Mouse (Mus musculus): Measurements from ENCODE around the gene Rpl13.
"Not testable (repeated sequence)": the region's sequence is repeated elsewhere in the genome, so short reads cannot be mapped to it uniquely, and the experiment has no call there.

The Rpl13 gene

DNA sequence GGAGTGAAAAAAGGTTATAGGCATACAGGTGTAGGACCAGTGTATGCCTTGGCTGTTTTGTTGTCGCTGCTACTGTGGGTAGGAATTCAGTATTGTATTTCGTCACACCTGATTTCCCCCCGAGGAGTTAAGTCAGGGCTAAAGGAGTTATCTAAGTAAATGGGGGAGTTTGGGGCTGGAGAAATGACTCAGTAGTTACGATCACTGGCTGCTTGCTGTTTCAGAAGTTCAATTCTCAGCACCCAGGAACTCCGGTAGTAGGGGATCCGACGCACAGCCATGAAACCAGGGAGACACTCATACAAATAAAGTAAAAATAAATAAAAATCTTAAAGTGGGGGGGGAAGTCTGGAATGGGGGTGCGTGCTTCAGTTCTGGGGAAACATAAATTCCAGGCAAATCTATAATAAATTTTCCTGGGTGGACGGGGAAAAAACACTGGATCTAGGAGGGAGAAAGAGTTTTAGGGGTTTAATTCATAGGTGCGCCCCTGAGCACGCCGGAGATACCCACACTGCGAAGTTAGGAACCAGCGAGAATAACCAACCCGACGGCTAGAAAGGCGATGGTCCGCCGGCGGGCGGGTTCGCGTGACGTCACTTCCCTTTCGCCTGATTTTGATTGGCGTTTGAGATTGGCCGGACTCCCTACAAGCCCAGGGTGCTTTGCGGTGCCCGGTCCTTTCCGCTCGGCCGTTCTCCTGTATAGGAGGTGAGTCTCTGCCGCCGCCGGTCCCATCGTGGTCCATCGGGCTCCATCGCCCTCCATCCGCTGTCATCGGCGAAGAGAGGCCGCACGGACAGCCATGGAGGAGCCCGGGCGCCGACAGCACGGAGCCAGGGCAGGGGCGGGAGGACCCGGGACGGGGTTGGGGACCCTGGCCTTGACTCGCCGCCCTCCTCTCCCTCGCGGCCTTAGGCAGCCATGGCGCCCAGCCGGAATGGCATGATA, at the start of gene Rpl13:
Gene Rpl13, plus strand, starts transcription at position 616 of the 951 bp plus-strand sequence.
- DNase-seq (ENCODE audit: low read depth, low spot score): peak; percentile 96

DNA sequence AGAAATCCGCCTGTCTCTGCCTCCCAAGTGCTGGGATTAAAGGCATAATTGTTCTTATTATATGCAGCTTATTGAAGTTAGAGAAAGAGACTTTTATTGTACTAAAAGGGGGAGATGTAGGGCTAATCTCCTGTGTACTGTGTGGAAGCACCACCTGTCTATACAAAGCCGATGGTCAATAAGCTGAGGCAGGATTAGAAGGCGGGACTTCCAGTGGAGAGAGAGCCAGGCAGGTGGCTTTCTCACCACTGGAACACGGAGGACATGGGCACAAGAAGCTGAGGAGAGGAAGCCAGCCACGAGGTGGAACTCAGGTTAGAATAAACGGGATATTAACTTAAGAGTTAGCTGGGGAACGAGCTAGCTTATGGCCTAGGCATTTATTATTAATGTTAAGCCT, 39.4 kb upstream of the Rpl13 start, which contains the start of gene Spg7:
Gene Spg7, plus strand, starts transcription at position 222 of the 400 bp plus-strand sequence.
- DNase-seq (ENCODE audit: low read depth, low spot score): no peak

DNA sequence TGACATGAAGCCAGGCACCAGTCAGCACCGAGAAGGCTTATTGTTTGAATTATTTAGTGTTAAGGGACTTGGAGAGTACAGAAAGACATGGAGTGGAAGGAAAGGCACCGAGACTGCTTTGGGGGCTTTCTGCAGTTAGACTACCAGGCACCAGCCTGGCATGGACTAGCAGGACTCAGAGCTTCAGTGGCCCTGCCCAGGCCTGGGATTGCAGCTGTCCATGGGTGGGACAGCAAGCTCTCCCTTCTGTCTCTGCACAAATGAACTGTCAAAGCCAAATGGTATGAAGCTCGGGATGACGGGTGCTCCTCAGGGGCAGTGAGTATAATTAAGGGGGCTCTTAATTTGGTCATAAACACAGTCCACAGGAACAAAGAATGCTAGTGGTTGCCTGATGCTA, 38.1 kb upstream of the Rpl13 start:
- no peak for DNase-seq (ENCODE audit: low read depth, low spot score)

DNA sequence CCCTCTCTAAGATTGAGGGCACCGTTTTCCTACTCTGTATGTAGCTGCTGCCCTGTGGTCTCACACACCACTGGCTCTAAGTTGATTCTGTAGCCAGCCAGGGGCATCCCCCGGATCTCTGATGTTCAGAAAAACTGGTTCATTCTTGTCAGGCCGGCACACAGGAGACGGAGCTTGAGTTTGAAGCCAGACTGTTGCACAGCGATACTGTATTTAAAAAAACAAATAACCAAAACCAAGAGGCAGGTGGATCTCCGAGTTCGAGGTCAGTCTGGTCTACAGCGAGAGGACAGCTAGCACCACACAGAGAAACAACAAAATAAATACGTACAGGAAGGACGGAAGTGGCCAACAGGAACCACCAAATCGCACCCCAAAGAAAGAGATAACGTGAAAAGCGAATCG, 37.3 kb upstream of the Rpl13 start:
- peak; percentile 34 for DNase-seq (ENCODE audit: low read depth, low spot score)

DNA sequence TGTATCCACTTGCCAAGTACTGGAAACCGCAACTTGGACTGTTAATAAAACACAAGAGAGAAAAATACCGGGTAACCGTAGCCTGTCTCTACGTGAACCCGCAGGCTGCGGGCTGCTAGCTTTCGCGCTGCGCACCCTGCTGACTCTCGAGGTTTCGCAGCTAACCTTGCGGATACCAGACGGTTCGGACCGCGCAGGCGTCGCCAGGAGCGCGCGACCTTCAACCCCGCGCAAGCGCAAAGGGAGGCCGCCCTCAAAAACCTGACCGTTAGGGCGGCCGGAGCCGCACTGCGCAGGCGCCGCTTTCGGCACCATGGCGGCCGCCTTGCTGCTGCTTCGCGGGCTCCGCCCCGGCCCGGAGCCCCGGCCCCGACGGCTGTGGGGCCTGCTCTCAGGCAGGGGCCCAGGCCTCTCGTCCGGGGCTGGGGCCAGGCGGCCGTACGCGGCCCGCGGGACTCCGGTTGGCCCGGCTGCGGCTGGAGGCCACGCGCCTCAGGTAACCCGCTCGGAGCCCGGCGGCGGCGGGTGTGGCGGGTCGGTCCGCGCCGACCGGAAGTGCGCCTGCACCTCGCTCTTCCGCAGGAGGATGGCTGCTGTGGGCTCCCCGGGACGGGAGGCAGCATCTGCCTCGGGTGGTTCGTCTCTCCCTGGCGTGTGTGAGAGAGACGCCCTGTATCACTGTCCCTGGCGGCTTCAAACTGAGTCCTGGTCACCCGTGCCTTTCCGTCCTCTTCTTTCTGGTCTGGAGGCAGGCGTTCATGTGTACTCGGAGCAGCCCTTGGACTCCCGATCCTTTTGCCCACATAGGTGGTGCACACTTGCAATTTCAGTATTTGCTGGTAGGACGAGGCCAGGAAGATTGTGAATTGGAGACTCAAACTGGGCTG, 36.7 kb upstream of the Rpl13 start:
- DNase-seq (ENCODE audit: low read depth, low spot score): peak; percentile 98

DNA sequence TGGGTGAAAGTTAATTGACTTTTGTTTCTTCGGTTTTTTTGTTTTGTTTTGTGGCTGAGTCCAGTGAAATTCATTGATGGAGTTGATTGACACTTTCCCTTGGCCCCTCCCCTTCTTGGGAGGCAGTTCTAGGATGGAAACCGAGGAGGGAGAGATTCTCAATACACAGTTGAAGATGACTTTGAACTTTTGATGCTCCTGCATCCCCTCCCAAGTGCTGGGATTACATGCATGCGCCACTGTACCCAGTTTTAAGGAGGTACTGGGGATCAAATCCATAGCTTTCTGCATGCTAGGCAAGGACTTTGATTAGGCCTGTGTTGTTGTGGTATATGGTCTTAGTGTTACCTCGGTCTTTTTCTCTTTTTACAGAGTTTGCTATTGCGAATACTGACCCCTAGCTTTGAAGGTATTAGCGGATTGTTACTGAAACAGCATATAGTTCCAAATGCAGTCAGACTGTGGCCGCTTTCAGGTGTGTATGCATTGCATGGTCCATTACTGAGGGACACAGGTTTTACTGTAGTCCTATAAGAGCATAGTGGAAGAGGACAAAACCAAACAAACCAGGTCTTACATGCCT, 36.0 kb upstream of the Rpl13 start:
- DNase-seq (ENCODE audit: low read depth, low spot score): no peak

DNA sequence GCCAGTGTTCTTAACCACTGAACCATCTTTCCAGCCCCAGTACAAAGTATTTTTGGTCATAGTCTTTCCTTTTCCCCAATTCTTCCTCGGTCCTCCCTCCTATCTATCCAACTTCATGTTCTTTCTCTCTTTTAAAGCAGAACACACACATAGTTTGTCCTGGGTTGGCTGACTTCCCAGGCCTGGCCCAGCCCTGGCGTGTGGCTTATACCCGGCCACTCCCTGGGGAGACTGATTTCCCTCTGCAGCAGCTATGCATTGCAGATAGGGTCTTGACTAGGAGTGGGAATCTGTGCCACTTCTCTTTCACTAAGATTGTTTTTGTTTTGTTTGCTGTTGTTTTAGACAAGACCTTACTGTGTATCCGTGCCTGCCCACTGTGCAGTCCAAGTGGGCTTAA, 31.0 kb upstream of the Rpl13 start:
- no peak for DNase-seq (ENCODE audit: low read depth, low spot score)

DNA sequence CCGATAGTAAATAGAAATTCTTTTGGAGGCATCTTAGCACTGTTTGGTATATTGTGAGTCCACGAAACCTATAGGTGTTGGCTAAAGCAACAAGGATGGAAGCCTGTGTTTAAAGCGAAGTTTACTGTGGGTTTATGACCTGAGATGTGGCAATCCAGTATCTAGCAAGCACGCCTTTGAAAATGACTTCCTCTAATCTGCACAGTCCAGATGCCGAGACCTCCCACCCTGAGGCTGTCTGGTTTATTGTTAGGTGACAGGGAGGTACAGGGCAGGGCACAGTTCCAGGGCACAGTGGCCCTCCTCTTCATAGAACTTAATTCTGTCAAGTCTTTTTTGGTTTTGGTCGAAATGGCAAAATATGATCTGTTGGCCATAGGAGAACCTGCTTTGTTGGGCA, 24.9 kb upstream of the Rpl13 start:
- DNase-seq (ENCODE audit: low read depth, low spot score): no peak

DNA sequence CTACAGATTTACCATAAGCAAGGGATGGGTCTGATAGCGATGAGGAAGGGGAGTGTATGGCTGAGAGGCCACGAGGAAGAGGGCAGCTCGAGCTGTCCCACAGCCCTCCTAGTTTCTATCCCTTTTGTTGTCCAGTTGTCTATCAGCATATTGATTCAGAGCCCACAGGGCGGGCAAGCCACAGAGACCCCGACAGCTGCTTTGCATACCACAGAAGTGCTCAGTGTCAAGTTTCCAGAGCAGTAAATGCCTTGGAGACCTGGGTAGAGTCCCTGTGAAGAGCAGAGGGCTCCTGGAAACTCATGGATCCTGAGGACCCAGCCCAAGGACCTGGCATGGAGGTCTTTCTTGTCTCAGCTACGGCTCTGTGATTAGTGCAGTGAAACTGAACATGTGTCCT, 19.2 kb upstream of the Rpl13 start:
- no peak for DNase-seq (ENCODE audit: low read depth, low spot score)

DNA sequence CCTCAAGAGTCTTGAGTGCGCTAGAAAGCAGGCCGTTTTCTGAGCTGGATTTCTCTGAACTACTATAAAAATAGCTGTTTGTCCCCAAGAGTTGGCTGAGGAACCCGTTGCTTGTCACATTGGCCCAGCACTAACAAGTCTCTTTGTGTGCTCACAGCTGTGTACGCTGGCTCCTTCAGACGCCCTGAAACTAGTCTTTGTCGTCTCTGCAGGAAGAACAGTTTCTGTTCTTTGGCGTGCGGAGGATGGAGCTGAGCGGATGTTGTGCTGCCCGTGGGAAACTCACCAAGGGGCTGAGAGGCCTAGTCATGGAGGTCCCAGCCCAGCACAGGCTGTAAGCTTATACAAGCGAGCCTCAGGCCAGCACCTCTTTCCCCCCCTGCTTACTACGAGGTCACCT, 18.5 kb upstream of the Rpl13 start:
- DNase-seq (ENCODE audit: low read depth, low spot score): no peak

DNA sequence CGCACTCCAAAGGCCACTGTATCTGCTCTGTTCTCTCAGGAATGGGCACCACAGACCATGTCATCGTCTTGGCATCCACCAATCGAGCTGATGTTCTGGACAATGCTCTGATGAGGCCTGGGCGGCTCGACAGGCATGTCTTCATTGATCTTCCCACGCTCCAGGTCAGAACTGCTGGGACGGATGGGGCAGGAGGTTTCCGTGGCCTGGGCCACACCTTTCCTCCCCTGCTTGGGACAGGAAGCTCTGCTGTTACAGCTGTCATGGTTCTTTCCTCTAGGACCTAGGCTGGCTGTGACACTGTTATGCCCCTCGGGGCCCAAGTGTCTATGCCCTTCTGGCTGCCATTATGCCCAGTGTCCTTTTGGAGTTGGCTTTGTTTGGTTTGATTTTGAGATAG, 14.9 kb upstream of the Rpl13 start:
- DNase-seq (ENCODE audit: low read depth, low spot score): no peak

DNA sequence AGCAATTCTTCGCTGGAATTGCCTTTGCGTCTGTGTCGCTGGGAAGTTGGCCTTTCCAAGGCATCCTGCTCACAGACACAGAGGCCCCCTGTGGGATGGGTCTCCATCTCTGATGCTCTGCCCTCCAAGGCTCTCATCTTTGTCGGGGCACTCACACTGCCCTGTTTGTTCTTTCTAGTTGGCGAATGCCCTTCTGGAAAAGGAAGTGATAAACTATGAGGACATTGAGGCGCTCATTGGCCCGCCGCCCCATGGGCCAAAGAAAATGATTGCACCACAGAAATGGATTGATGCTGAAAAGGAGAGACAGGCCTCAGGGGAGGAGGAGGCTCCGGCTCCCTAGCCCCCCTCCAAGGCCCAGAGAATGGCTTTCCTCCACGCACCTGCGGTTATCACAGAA, 4.9 kb upstream of the Rpl13 start:
- DNase-seq (ENCODE audit: low read depth, low spot score): no peak

DNA sequence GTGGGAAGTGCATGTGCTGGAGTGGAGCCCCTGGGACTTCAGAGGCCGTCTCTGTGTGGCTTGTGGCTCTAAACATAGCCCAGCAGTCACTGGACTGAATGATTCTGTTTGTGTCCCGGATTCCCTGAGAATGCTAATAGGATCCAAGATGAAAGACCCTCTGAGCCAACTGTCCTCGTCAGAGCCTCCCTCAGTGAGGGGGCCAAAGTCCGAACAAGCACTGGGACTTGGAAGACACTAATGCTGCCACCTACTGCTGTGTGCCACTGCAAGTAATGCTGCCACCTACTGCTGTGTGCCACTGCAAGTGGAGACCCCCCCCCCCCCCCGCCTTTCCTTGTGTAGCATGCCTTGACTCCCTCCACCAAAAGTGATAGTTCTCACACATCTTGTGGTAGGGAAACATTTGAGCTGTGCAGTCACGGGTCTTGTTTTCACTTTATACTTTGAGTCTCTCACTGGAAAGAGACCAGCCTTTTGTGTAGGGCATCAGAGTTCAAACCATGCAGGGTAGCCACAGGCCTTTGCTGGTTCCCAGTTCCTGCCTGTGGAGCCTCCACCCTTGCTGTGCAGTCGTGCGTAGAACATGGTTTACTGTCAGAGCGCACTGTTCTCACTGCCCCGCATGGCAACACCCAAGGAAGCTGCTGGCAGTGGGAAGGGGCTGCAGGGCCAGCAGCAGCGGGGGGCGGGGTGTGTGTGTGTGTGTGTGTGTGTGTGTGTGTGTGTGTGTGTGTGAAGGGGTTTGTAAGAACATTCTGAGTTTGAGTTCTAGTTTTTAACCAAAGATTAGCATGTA, 4.2 kb upstream of the Rpl13 start:
- no peak for DNase-seq (ENCODE audit: low read depth, low spot score)

DNA sequence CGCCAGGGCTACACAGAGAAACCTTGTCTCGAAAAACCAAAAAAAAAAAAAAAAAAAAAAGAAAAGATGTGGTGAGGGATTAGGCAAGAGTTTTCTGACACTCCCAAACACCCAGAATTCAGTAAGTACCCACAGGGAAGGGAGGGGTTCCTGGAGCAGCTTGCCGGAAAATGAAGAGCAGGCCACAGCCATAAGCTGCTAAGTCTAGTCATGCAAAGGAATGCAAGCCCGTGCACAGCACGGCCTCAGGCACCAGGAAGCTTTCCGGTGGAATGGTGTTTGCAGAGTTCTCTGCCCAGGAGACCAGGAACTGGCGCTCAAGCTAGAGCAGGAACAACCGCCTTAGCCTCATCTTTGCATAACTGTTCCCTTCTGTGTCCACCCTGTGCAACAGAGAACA, 1.9 kb upstream of the Rpl13 start:
- DNase-seq (ENCODE audit: low read depth, low spot score): no peak

DNA sequence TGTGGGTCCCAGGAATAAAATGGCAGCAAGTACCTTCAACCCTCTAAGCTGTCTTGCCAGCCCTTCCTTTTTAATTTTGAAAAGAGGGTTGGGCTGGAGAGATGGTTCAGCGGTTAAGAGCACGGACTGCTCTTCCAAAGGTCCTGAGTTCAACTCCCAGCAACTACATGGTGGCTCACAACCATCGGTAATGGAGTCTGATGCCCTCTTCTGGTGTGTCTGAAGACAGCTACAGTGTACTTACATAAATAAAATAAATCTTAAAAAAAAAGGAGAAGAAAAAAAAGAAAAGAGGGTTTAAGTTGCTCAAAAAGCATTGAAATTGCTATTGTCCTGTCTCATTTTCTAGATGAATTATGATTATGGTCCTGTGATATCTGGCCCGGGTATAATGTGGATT, 906 bp upstream of the Rpl13 start:
- no peak for DNase-seq (ENCODE audit: low read depth, low spot score)

DNA sequence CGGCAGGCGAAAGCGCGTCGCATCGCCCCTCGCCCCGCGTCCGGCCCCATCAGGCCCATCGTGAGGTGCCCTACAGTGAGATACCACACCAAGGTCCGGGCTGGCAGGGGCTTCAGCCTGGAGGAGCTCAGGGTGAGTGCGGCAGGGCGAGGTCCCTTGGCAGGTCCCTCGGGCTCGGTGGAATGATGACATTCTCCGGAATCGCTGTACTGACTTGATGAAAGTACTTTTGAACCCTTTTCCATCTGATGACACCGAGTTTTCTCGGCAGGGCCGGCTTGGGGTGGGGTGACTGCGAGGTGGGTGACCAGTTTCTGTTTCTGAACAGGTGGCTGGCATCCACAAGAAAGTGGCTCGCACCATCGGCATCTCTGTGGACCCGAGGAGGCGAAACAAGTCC, 705 bp downstream of the Rpl13 start:
- not testable (repeated sequence) for DNase-seq (ENCODE audit: low read depth, low spot score)

DNA sequence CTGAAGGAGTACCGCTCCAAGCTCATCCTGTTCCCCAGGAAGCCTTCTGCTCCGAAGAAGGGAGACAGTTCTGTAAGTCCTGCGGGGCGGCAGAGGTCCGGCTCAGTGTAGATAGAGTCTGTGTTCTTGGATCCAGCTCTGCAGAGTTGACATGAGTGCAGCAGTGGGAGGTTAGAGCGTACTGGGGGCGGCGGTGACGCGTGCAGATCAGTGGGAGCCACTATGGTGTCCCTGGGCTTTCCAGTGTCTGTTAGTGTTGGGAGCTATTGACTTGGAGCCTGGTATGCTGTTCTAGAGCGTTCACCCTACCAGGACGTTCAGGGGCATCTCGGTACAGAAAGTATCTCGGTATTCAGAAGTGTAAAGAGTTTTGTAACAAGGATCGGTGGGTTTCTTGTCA, 1.1 kb downstream of the Rpl13 start:
- DNase-seq (ENCODE audit: low read depth, low spot score): no peak

DNA sequence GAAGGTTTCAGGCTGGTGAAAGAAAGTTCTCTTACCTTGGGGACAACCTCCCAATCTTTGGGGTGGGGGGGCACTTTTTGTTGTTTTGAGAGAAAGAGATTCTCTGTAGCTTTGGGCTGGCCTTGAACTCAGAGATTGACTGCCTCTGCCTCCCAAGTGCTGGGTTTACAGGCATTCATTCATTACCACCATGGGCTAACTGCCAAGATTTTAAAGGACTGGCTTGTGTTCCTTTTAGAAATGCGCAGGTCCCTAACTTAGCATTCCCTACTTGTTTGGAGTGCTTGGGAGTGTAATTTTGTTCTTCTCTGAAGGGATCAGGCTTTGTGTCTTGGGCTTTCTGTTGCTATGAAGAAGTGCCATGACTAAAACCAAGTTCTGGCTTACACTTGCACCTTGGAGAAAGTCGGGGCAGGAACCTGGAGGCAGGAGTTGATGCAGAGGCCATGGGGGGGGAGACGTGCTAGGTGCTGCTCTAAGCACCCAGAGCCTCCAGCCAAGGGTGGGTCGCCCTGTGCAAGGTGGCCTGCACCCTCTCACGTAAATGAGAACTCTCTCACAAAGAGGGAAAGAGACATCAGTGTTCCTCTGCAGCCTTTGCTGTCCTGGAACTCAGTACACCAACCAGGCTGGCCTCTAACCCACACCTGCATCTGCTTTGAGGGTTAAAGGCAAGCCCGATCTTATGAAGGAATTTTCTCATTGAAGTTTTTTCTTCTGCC, 2.1 kb downstream of the Rpl13 start:
- no peak for DNase-seq (ENCODE audit: low read depth, low spot score)

DNA sequence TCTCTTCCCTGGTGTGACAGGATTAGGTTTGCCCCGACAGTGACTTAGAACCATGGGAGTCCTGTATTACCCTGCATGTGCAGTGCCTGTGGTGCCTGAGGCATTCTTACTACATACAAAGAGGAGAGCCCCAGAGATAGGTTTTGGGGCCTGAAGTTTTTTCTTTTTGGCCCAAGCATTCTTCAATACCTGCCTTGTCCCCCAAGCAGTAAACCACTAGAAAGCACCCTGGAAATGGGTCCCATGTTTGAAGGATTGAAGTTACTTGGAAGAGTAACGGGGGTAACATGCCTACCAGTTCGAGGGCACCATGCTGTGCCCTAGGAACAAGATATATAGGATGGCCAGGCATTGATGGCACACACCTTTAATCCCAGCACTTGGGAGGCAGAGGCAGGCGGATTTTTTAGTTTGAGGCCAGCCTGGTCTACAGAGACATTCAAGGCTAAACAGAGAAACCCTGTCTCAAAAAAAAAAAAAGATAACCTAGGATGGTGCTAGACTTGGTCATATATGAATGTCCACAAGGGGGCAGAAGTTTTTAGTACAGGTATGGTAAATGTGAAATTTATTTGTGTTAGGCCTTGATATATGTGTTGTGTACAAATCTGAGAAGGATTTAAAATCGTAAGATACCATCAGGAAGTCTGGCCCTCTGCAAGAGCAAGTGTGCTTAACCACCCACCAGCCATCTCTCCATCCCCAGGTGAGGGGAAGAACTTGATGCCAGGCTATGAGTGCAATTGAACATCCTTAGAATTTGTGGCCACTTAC, 3.6 kb downstream of the Rpl13 start:
- peak; percentile 74 for DNase-seq (ENCODE audit: low read depth, low spot score)

DNA sequence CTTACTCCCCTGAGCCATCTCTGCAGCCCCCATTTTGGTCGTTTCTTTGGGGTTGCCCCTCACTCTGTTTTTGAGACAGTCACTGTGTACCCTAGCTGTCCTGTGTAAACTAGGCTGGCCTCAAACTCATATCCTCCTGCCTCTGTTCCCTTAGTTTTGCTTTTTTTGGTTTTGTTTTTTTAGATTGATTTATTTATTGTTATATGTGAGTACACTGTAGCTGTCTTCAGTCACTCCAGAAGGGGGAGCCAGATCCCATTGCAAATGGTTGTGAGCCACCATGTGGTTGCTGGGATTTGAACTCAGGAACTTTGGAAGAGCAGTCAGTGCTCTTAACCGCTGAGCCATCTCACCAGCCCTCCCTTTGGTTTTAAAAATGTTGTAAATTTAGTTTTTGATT, 4.4 kb downstream of the Rpl13 start:
- no peak for DNase-seq (ENCODE audit: low read depth, low spot score)
